Mouse (Mus musculus): ENCODE results near the gene Grm4.

GRCm38 (mm10) chr17:27528030-27528429 is 6.8 kb upstream of the Grm4 start:
- no peak for TF ChIP-seq CTCF (IDR thresholded peaks at IDR 0.05; ENCODE audit: insufficient read depth, low read depth, low read length)
- TF ChIP-seq POLR2A (IDR thresholded peaks at IDR 0.05; ENCODE audit: insufficient read depth, low read depth, low read length): no peak

Measured in olfactory bulb, adult 2 months (tissue).